Mouse (Mus musculus): ENCODE data around the gene Gpsm3. TPM values are rescaled to one million over a fixed set of nuclear protein-coding genes. Genes with fewer than 3 reads are reported as not detected.

Gene Gpsm3
- polyA plus RNA-seq, 1 experiment: 1.2 TPM

DNA sequence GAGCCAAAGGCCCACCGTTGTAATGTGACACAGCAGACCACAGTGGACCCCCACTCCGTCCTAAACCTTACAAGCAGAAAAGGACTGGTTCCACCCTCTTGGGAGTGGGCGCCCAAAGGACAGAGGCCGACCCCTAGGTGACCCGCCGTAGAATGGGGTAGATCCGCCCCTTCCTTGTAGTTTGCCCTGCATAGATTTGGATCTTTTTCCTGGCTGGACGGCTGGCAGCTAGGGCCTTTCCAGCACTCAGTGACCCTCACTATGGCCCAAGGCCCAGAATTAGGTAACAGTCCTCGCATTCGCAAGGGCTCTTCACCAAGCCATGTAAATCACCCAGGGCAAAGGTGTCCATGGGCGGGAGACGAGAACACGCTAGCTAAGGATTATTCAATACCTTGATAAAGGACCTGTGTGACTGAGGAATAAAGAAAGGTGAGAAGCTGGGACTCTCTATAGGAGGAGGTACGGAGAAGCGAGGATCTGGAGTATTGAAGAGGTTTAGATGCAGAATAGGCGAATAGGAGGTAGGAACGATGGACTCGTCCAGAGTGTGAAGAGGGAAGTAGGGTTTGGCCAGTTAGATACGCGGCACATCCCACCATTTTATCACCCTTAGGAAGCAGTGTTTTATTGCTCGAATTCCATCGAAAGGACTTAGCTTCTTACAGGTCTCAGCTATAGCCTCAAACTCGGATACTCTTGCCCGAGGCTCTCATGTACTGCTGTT lies 15.1 kb downstream of the Gpsm3 start:
- Histone ChIP-seq H3K79me2 (ENCODE audit: control insufficient read depth, insufficient read depth) (peaks cover 51% of the 10 kb centered on the region), H3K4me3 (ENCODE audit: insufficient read depth, poor library complexity, severe bottlenecking) (peak overlapping the region; percentile 25)

DNA sequence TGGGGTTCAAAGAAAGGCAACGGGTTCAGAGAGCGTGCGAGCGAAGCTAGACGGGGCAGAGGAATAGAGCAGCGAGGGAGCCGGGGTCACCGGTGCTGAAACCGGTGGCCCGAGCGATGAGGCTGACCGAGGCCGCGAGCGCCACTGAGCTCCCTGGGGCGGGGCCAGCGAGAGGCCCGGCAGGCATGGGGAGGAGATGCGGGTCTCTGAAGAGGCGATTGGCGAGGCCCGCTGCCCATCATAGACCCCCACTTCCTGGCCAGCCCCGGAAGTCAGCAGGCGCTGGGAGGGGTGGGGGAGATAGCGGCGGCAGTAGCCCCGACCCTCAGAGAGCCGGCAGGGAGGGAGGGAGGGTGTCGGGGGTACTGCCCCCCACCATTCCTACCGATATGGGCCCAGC lies 16.0 kb downstream of the Gpsm3 start:
- peaks cover 4% of the 10 kb centered on the region for H3K36me3 ChIP-seq (ENCODE audit: control insufficient read depth, insufficient read depth)
- H3K27me3 ChIP-seq (ENCODE audit: control insufficient read depth, insufficient read depth, insufficient read length): no peaks in the 10 kb centered on the region
- no peak for TF ChIP-seq MAX (IDR thresholded peaks at IDR 0.05)
- peaks cover 54% of the 10 kb centered on the region for H3K79me2 ChIP-seq (ENCODE audit: control insufficient read depth, insufficient read depth)
- H3K79me3 ChIP-seq (ENCODE audit: low read depth): peaks cover 24% of the 10 kb centered on the region
- peak overlapping the region; percentile 84 for H3K4me3 ChIP-seq (ENCODE audit: insufficient read depth, poor library complexity, severe bottlenecking)
- peak overlapping the region; percentile 87 for H3ac ChIP-seq (ENCODE audit: control insufficient read depth, insufficient read length, low read depth)

More for the DNA sequence above, 15.1 kb downstream of the Gpsm3 start:
- no peaks in the 10 kb centered on the region for H3K27me3 ChIP-seq (ENCODE audit: control insufficient read depth, insufficient read depth, insufficient read length)
- H3K36me3 ChIP-seq (ENCODE audit: control insufficient read depth, insufficient read depth): peaks cover 4% of the 10 kb centered on the region
- H3K79me3 ChIP-seq (ENCODE audit: low read depth): peaks cover 24% of the 10 kb centered on the region
- peak overlapping the region; percentile 85 for H3ac ChIP-seq (ENCODE audit: control insufficient read depth, insufficient read length, low read depth)
- TF ChIP-seq CEBPB (IDR thresholded peaks at IDR 0.05; ENCODE audit: low read depth) (no peak), FOSL1 (IDR thresholded peaks at IDR 0.05; ENCODE audit: insufficient read depth, low read length, poor library complexity, severe bottlenecking) (no peak), CTCF (IDR thresholded peaks at IDR 0.05; ENCODE audit: control insufficient read depth, insufficient read depth, insufficient read length) (no peak)

DNA sequence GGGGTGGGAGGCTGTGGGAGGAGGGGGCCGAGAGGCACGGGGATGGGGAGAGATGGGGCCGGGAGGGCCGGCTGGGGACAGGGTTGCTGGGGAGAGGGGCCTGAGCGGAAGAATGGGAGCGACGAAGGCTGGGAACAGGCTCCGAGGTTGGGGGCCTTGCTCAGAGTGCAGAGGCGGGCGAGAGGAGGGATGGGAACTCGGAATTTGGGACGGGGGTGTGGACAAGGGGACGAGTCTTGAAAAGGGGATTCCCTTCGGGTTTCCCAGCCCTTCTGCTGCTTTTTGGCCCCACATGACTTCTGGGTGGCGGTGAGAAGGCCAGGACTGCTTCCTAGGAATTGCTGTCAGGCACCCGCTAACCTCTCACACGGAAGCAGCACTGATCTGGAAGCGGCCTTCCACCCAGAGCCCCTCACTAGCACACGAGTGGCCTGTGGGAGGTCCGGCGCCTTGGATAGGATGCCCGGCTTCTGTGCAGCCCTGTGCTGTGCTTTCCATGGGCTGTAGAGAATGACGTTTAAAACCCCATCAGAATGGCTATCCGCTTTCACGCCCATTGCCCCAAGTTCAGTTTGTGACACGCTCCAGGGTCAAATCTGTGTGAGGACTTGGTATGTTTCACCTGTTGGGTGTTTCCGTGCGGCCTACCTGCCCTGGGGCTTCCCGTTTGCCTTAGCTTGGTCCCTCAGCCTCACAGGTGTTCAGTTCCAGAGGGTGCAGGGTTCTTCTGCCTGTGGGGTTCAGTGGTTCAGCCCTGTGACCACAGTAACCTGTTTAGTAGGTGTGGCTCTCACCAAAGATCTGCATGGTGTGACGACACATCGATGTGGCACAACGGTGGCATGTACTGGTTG lies 16.8 kb downstream of the Gpsm3 start:
- peaks cover 6% of the 10 kb centered on the region for H3K36me3 ChIP-seq (ENCODE audit: control insufficient read depth, insufficient read depth)
- H3K4me3 ChIP-seq (ENCODE audit: insufficient read depth, poor library complexity, severe bottlenecking): peak overlapping the region; percentile 84
- peak overlapping the region; percentile 77 for H3ac ChIP-seq (ENCODE audit: control insufficient read depth, insufficient read length, low read depth)
- no peaks in the 10 kb centered on the region for H3K27me3 ChIP-seq (ENCODE audit: control insufficient read depth, insufficient read depth, insufficient read length)
- TF ChIP-seq MAX (IDR thresholded peaks at IDR 0.05): no peak
- TF ChIP-seq CTCF (IDR thresholded peaks at IDR 0.05; ENCODE audit: control insufficient read depth, insufficient read depth, insufficient read length): no peak
- no peak for TF ChIP-seq CEBPB (IDR thresholded peaks at IDR 0.05; ENCODE audit: low read depth)
- no peak for TF ChIP-seq FOSL1 (IDR thresholded peaks at IDR 0.05; ENCODE audit: insufficient read depth, low read length, poor library complexity, severe bottlenecking)
- no peak for TF ChIP-seq MYOD1 (IDR thresholded peaks at IDR 0.05; ENCODE audit: control insufficient read depth, insufficient read length, low read depth)
- no peak for TF ChIP-seq MYOG (IDR thresholded peaks at IDR 0.05; ENCODE audit: control insufficient read depth, extremely low read depth, insufficient read length)
- TF ChIP-seq USF1 (IDR thresholded peaks at IDR 0.05; ENCODE audit: low read depth): no peak
- peaks cover 24% of the 10 kb centered on the region for H3K79me3 ChIP-seq (ENCODE audit: low read depth)
- H3K79me2 ChIP-seq (ENCODE audit: control insufficient read depth, insufficient read depth): peaks cover 54% of the 10 kb centered on the region

DNA sequence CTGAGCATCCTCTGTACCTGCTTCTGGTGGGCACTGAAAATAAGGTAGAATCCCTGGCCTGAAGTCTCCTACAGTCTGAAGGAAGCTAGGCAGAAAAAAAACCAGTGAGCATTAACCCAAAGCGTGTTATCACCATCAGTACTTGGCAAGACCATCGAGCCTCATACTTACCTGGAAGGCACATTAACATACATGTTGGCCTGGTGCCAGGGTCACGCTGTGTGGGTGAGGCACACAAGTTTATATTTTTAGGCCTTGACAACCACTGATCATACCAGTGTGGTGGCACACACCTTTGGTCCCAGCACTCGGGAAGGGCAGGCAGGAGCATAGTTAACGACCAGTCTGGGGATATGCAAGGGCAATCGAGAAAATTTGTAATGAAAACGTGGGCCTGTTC lies 18.4 kb downstream of the Gpsm3 start:
- Histone ChIP-seq H3K79me3 (ENCODE audit: low read depth) (peaks cover 23% of the 10 kb centered on the region), H3ac (ENCODE audit: control insufficient read depth, insufficient read length, low read depth) (no peak overlapping the region), H3K36me3 (ENCODE audit: control insufficient read depth, insufficient read depth) (peaks cover 12% of the 10 kb centered on the region), H3K4me3 (ENCODE audit: insufficient read depth, poor library complexity, severe bottlenecking) (no peak overlapping the region), H3K79me2 (ENCODE audit: control insufficient read depth, insufficient read depth) (peaks cover 44% of the 10 kb centered on the region), H3K27me3 (ENCODE audit: control insufficient read depth, insufficient read depth, insufficient read length) (no peaks in the 10 kb centered on the region)
- no peak for TF ChIP-seq CEBPB (IDR thresholded peaks at IDR 0.05; ENCODE audit: low read depth)
- no peak for TF ChIP-seq MYOG (IDR thresholded peaks at IDR 0.05; ENCODE audit: control insufficient read depth, extremely low read depth, insufficient read length)
- no peak for TF ChIP-seq USF1 (IDR thresholded peaks at IDR 0.05; ENCODE audit: low read depth)
- TF ChIP-seq MAX (IDR thresholded peaks at IDR 0.05): no peak
- no peak for TF ChIP-seq FOSL1 (IDR thresholded peaks at IDR 0.05; ENCODE audit: insufficient read depth, low read length, poor library complexity, severe bottlenecking)

DNA sequence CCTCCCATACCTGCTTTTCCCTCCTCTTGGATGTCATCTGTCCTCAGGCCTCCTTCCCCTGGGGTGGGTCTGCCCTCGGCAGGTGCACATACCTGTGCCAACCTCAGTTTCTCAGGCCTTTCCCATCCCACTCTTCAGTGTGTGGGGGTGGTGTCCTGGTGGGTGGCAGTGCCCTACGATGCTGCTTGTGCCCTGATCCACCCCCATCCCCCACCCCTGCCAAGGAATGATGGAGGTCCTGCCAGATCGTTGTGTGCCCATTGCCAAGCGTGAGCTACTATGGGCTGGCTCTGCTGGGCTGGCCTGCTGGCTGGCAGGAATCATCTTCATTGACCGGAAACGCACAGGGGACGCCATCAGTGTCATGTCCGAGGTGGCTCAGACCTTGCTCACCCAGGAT lies 21.4 kb downstream of the Gpsm3 start:
- no peak overlapping the region for H3K4me3 ChIP-seq (ENCODE audit: insufficient read depth, poor library complexity, severe bottlenecking)
- H3K79me3 ChIP-seq (ENCODE audit: low read depth): peaks cover 23% of the 10 kb centered on the region
- no peak overlapping the region for H3ac ChIP-seq (ENCODE audit: control insufficient read depth, insufficient read length, low read depth)
- H3K27me3 ChIP-seq (ENCODE audit: control insufficient read depth, insufficient read depth, insufficient read length): no peaks in the 10 kb centered on the region
- no peak for TF ChIP-seq FOSL1 (IDR thresholded peaks at IDR 0.05; ENCODE audit: insufficient read depth, low read length, poor library complexity, severe bottlenecking)
- TF ChIP-seq CEBPB (IDR thresholded peaks at IDR 0.05; ENCODE audit: low read depth): no peak
- TF ChIP-seq MYOG (IDR thresholded peaks at IDR 0.05; ENCODE audit: control insufficient read depth, extremely low read depth, insufficient read length): no peak
- TF ChIP-seq CTCF (IDR thresholded peaks at IDR 0.05; ENCODE audit: control insufficient read depth, insufficient read depth, insufficient read length): no peak
- no peak for TF ChIP-seq MAX (IDR thresholded peaks at IDR 0.05)
- TF ChIP-seq MYOD1 (IDR thresholded peaks at IDR 0.05; ENCODE audit: control insufficient read depth, insufficient read length, low read depth): no peak
- no peak for TF ChIP-seq USF1 (IDR thresholded peaks at IDR 0.05; ENCODE audit: low read depth)
- H3K36me3 ChIP-seq (ENCODE audit: control insufficient read depth, insufficient read depth): peaks cover 12% of the 10 kb centered on the region
- H3K79me2 ChIP-seq (ENCODE audit: control insufficient read depth, insufficient read depth): peaks cover 39% of the 10 kb centered on the region
